Mouse (Mus musculus) spleen, postnatal 14 days (tissue): ENCODE measurements around the gene Srr.

Experiments
- DNase-seq, 2 experiments: peaks; one replicate each; pipeline ENCODE4 v3.0.0; 2021 to 2022; ENCODE audit warnings: low spot score in 2 of 2

Srr gene

DNA sequence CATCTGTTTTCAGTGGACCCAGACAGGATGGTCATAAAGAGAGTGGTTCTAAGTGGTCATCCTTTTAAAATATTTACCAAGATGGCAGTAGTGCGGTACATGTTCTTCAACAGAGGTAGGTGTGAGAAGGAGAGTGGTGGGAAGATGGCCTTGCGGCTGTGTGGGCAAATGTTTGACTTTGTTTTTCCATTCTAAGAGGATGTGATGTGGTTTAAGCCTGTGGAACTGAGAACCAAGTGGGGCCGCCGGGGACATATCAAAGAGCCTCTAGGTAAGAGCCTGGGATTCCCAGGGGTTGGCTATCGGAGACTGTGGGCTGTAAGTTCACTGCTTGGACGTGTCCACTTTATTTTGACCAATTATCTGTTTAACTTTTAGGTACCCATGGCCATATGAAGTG is 17.9 kb downstream of the Srr start:
- no peak for DNase-seq

- no peak for DNase-seq
Measured at GRCm38 (mm10) chr11:74902416-74902815, 23.3 kb downstream of the Srr start.

DNA sequence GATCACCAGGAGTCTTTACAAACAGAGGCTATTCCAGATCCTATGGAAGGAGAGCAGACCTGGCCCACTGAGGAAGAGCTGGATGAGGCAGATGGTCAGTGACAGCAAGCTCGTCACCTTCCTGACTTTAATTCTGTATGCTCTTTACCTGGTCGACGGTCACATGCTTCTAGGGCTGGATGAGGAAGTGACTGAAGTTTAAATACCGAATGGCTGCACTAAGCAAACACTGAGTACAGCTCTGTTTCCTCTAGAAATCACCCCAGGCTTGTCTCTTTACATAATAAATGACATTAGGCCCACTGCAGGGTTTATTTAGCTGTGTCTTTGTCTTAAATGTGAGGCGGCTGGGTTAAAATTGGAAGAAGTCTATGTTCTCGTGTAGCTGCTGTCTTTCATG is 24.2 kb downstream of the Srr start:
- no peak for DNase-seq

GRCm38 (mm10) chr11:74898517-74898827 is 27.3 kb downstream of the Srr start:
- DNase-seq = no peak

- DNase-seq = peak; percentile 76 to 83
Measured at GRCm38 (mm10) chr11:74897678-74898516, 27.9 kb downstream of the Srr start, which contains the start of gene Tsr1. Gene Tsr1, plus strand, starts transcription at chr11:74898071.

GRCm38 (mm10) chr11:74896901-74897677 is 28.7 kb downstream of the Srr start, which contains the start of gene Sgsm2:
Gene Sgsm2, minus strand, starts transcription at chr11:74897060.
- peak; percentile 35 to 41 for DNase-seq

DNA sequence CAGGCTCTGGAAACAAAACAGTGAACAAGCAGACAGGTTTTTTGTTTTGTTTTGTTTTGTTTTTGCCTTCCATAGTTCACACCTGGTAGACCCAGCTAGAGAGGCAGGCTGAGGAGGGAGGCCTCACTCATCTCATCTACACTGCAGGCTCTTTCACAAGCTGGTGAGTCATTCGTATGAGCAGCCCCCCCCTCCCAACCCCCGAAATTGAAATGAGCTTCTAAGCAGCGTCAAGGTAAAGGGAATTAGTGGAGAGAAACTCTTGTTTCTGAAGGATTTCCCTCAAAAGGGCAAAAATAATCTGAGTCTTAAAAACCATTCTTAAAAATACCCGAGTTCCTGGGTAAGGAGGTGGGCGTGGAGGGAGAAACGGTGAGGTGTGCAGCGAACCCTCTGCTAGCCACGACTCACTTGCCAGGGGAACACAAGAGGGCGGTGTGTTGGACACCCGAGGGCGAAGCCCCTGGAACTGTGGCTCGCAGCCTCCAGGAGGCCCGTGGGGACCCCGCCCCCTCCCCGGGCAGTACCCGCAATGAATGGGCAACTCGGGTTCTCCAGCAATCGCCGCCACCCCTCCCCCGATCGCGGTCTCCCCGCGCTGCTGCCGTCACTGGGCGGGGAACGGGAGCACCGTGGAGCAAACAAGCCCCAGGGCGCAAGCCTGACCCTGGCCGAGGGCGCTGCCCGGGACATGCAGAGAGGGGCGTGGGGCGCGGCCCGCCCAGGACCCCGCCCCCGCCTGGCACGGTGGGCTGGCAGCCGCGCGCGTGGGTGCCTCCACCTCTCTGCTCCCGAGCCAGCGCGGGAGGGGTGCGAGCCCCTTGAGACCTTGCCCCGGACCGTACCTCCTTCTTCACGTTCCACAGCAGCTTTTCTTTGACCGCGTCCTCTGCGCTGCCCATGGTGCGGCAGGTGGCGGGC is 29.5 kb downstream of the Srr start:
- DNase-seq = peak; percentile 16 to 36

GRCm38 (mm10) chr11:74894619-74895018 is 31.1 kb downstream of the Srr start:
- DNase-seq = no peak

DNA sequence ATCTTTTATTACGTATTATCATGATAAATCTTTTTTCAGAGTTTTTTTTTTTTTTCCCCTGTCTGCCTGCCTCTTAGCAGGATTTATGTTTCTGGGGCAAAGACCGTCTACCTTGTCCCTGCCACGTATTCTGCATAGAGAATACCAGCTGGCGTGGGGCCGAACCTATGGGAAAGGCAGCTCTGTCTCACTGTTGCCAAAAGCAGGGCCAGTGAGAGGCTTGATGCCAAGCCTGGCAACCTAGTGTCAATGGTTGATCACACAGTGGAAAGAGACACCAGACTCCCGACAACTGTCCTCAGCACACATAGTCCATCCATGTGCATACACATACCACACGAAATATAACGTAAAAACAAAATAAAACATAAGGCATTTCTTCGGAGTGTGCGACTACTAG is 42.6 kb downstream of the Srr start:
- DNase-seq = no peak

GRCm38 (mm10) chr11:74881979-74882378 is 43.8 kb downstream of the Srr start:
- no peak for DNase-seq

- DNase-seq = no peak
Measured at GRCm38 (mm10) chr11:74880999-74881398, 44.7 kb downstream of the Srr start.

DNA sequence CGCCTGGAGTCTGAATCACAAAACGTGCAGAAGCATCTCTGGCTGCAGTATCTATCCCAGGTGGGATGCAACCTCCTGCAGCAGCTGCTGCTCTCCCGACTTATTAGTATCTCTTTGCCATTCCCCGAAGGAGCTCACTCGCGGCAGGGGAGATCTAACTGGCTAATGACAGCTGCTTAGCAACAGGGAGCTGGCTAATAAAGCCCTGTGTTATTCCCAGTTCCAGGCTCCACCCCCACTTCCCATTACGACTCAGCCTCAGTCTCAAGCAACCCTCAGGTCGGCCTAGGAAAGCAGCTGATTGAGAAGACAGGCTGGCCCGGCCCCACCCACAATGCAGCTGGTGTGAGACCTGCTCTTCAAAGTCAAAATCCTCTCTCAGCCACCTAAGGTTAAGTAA is 48.9 kb downstream of the Srr start:
- no peak for DNase-seq

- no peak for DNase-seq
Measured at GRCm38 (mm10) chr11:74874630-74875029, 51.1 kb downstream of the Srr start.

GRCm38 (mm10) chr11:74870991-74871622 is 54.6 kb downstream of the Srr start:
- DNase-seq = no peak

GRCm38 (mm10) chr11:74870544-74870943 is 55.2 kb downstream of the Srr start:
- DNase-seq = no peak

GRCm38 (mm10) chr11:74869603-74870002 is 56.1 kb downstream of the Srr start:
- DNase-seq = no peak

DNA sequence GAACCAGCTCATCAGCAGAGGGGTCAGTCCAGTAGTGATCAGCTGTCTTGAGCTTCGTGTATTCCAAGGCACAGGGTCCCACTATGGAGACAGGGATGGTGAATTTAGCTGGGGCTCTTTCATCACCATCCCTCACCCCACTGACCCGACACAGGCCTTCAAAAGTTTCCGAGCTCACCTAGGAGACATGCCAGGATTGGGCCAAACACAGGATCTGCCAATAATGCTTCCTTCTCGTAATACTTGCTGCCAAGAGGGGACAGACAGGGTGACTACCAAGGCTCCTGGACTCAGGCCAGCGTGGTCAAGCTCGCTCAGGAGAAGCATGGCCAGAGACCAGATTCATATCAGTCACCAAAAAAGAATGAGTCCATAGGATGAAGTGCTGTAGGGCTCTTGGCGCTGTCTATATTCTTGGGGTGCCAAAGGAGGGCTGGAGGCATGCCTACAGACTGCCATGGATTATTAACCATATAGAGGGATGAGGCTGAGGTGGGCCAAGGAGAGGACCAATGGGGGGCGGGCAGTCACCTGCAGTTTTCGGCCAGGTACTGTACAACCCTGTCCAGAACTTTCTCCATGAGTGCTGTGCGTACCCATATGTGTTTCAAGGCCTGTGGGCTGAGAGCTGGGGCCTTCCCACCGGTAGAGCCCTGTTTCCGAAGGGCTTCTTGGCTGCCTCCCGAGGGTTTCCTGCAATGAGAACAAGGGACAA is 57.5 kb downstream of the Srr start:
- no peak for DNase-seq

- no peak for DNase-seq
Measured at GRCm38 (mm10) chr11:74867181-74867580, 58.6 kb downstream of the Srr start.

- no peak for DNase-seq
Measured at GRCm38 (mm10) chr11:74866640-74867039, 59.1 kb downstream of the Srr start.

- no peak for DNase-seq
Measured at GRCm38 (mm10) chr11:74865252-74865651, 60.5 kb downstream of the Srr start.

DNA sequence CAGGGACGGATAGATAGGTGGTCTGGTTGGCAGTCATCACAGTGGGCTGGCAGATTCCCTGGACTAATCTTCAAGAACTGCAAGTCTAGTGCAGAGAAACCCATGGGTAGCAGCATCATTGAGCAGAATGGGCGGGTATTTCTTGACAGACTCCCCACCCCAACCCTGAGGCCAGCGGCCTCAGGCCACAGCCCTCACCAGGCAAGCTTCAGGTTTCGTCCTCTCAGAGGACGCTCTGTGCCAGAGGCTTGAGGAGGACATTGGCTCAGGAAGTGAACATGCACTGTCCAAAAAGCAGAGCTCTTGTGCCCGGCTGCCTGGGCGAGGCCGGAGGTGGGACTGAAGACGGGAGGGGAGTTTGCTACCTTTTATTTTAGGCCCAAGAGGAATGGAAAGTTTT is 61.3 kb downstream of the Srr start:
- DNase-seq = no peak
